Mouse (Mus musculus): Measurements from ENCODE around the gene Mrps35. TPM values are rescaled to one million over a fixed set of nuclear protein-coding genes. Genes with fewer than 3 reads are reported as not detected.

Mrps35 gene
- polyA plus RNA-seq (2014; fragmentation: Illumina TruSeq; extraction: RNeasy Lipid Tissue Mini Kit (QIAGEN cat#74804); ENCODE audit: low read depth, low replicate concordance): 38.2 TPM

GRCm38 (mm10) chr6:147042291-147043290, at the start of gene Mrps35:
Gene Mrps35, plus strand, starts transcription at chr6:147042764.

GRCm38 (mm10) chr6:147032303-147032925, 10.2 kb upstream of the Mrps35 start, which contains the start of gene Rep15:
Gene Rep15, plus strand, starts transcription at chr6:147032584.

GRCm38 (mm10) chr6:147086594-147087225, 44.1 kb downstream of the Mrps35 start, which contains the start of gene Mansc4:
Gene Mansc4, minus strand, starts transcription at chr6:147087032.

GRCm38 (mm10) chr6:147091136-147092120, 48.9 kb downstream of the Mrps35 start, which contains the start of gene Klhl42:
Gene Klhl42, plus strand, starts transcription at chr6:147091379.

Other genes with a start within 250 kb of the Mrps35 start
- 1.1 TPM for gene Arntl2, start 246.7 kb upstream of the Mrps35 start, polyA plus RNA-seq (2014; fragmentation: Illumina TruSeq; extraction: RNeasy Lipid Tissue Mini Kit (QIAGEN cat#74804); ENCODE audit: low read depth, low replicate concordance)
- not detected for gene Smco2, start 192.7 kb upstream of the Mrps35 start, polyA plus RNA-seq (2014; fragmentation: Illumina TruSeq; extraction: RNeasy Lipid Tissue Mini Kit (QIAGEN cat#74804); ENCODE audit: low read depth, low replicate concordance)
- gene Ppfibp1, start 154.3 kb upstream of the Mrps35 start, polyA plus RNA-seq (2014; fragmentation: Illumina TruSeq; extraction: RNeasy Lipid Tissue Mini Kit (QIAGEN cat#74804); ENCODE audit: low read depth, low replicate concordance): 78.0 TPM
- gene 1700034J05Rik, start 88.3 kb upstream of the Mrps35 start, polyA plus RNA-seq (2014; fragmentation: Illumina TruSeq; extraction: RNeasy Lipid Tissue Mini Kit (QIAGEN cat#74804); ENCODE audit: low read depth, low replicate concordance): not detected
- 1.5 TPM for gene Rep15, start 10.2 kb upstream of the Mrps35 start, polyA plus RNA-seq (2014; fragmentation: Illumina TruSeq; extraction: RNeasy Lipid Tissue Mini Kit (QIAGEN cat#74804); ENCODE audit: low read depth, low replicate concordance)
- 4.9 TPM for gene Mansc4, start 44.3 kb downstream of the Mrps35 start, polyA plus RNA-seq (2014; fragmentation: Illumina TruSeq; extraction: RNeasy Lipid Tissue Mini Kit (QIAGEN cat#74804); ENCODE audit: low read depth, low replicate concordance)
- 22.6 TPM for gene Klhl42, start 48.6 kb downstream of the Mrps35 start, polyA plus RNA-seq (2014; fragmentation: Illumina TruSeq; extraction: RNeasy Lipid Tissue Mini Kit (QIAGEN cat#74804); ENCODE audit: low read depth, low replicate concordance)
- gene Pthlh, start 221.4 kb downstream of the Mrps35 start, polyA plus RNA-seq (2014; fragmentation: Illumina TruSeq; extraction: RNeasy Lipid Tissue Mini Kit (QIAGEN cat#74804); ENCODE audit: low read depth, low replicate concordance): 0.36 TPM

Data from kidney, adult 10 weeks (tissue).